Mouse (Mus musculus) kidney, adult 11 months (tissue): ENCODE data around the gene Cmc2.

ENCODE experiments used
- DNase-seq: peaks from one replicate; pipeline ENCODE4 v3.0.0; 2022

The Cmc2 gene

GRCm38 (mm10) chr8:116921337-116922059, at the start of gene Cmc2, which contains the start of gene Cenpn:
Gene Cmc2, minus strand, starts transcription at chr8:116921455.
Gene Cenpn, plus strand, starts transcription at chr8:116921730.
- peak; percentile 91 for DNase-seq

GRCm38 (mm10) chr8:116969531-116969930, 48.3 kb upstream of the Cmc2 start:
- peak; percentile 28 for DNase-seq

- no peak for DNase-seq
Observed at GRCm38 (mm10) chr8:116954415-116954814, 33.2 kb upstream of the Cmc2 start.

- no peak for DNase-seq
Observed at GRCm38 (mm10) chr8:116952428-116952827, 31.2 kb upstream of the Cmc2 start.

- no peak for DNase-seq
Observed at GRCm38 (mm10) chr8:116951778-116952177, 30.5 kb upstream of the Cmc2 start.

- DNase-seq = peak; percentile 33
Observed at GRCm38 (mm10) chr8:116951369-116951768, 30.1 kb upstream of the Cmc2 start.

GRCm38 (mm10) chr8:116947589-116947988, 26.3 kb upstream of the Cmc2 start:
- DNase-seq = no peak

- no peak for DNase-seq
Observed at GRCm38 (mm10) chr8:116946851-116947250, 25.6 kb upstream of the Cmc2 start.

GRCm38 (mm10) chr8:116946268-116946838, 25.1 kb upstream of the Cmc2 start:
- no peak for DNase-seq

- no peak for DNase-seq
Observed at GRCm38 (mm10) chr8:116945169-116945910, 24.1 kb upstream of the Cmc2 start.

GRCm38 (mm10) chr8:116944385-116944696, 23.1 kb upstream of the Cmc2 start:
- no peak for DNase-seq

- peak; percentile 37 for DNase-seq
Observed at GRCm38 (mm10) chr8:116943555-116944384, 22.5 kb upstream of the Cmc2 start.

GRCm38 (mm10) chr8:116943161-116943554, 21.9 kb upstream of the Cmc2 start, which contains the start of gene Atmin:
Gene Atmin, plus strand, starts transcription at chr8:116943393.
- peak; percentile 87 for DNase-seq

GRCm38 (mm10) chr8:116942284-116943058, 21.2 kb upstream of the Cmc2 start:
- DNase-seq = no peak

GRCm38 (mm10) chr8:116935506-116935905, 14.3 kb upstream of the Cmc2 start:
- DNase-seq = no peak

GRCm38 (mm10) chr8:116934976-116935375, 13.7 kb upstream of the Cmc2 start:
- no peak for DNase-seq

- no peak for DNase-seq
Observed at GRCm38 (mm10) chr8:116928588-116928987, 7.3 kb upstream of the Cmc2 start.

GRCm38 (mm10) chr8:116927880-116928279, 6.6 kb upstream of the Cmc2 start:
- no peak for DNase-seq

GRCm38 (mm10) chr8:116923526-116923925, 2.3 kb upstream of the Cmc2 start:
- DNase-seq = no peak

GRCm38 (mm10) chr8:116922060-116922757, 954 bp upstream of the Cmc2 start:
- no peak for DNase-seq

- DNase-seq = no peak
Observed at GRCm38 (mm10) chr8:116921005-116921336, 284 bp downstream of the Cmc2 start.

- DNase-seq = no peak
Observed at GRCm38 (mm10) chr8:116905836-116906235, 15.4 kb downstream of the Cmc2 start.
